Mouse (Mus musculus): ENCODE measurements around the gene Gm11273. TPM values are rescaled to one million over a fixed set of nuclear protein-coding genes. Genes with fewer than 3 reads are reported as not detected.
A peak's percentile ranks its signal among the peaks of the same experiment; 100 is the strongest.
"Not testable (repeated sequence)": the region's sequence is repeated elsewhere in the genome, so short reads cannot be mapped to it uniquely, and the experiment has no call there.

Gene Gm11273
- 12.1 TPM in 1 of 2 replicates, not detected in the other for total RNA-seq (2015; ENCODE audit: low replicate concordance)
- total RNA-seq (2017; ENCODE audit: low replicate concordance), result 1.3 TPM in 1 of 2 replicates, not detected in the other

DNA sequence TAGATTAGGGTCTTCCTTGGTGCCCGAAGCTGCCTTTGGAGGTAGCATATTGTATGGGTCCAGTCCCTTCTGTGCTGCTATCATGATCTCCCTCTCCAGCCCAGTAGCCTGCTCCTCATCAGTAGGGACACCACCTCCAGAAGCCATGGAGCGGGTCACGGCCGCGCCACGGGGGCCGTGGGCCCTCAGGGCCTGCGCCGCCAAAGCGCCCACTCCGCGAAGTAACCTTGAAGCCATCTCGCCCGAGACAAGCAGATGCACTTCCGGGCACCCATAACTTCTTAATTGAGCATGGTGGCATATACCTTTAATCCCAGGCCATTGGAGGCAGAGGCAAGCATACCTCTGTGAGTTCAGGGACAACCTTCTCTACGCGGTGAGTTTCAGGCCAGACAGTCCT is at the start of gene Gm11273:
TSS of gene Gm11273 (minus strand) at position 237 of the 400 bp plus-strand sequence.
- peak; percentile 73 for ATAC-seq (replicated peaks; ENCODE audit: low FRiP score, poor library complexity, severe bottlenecking)

DNA sequence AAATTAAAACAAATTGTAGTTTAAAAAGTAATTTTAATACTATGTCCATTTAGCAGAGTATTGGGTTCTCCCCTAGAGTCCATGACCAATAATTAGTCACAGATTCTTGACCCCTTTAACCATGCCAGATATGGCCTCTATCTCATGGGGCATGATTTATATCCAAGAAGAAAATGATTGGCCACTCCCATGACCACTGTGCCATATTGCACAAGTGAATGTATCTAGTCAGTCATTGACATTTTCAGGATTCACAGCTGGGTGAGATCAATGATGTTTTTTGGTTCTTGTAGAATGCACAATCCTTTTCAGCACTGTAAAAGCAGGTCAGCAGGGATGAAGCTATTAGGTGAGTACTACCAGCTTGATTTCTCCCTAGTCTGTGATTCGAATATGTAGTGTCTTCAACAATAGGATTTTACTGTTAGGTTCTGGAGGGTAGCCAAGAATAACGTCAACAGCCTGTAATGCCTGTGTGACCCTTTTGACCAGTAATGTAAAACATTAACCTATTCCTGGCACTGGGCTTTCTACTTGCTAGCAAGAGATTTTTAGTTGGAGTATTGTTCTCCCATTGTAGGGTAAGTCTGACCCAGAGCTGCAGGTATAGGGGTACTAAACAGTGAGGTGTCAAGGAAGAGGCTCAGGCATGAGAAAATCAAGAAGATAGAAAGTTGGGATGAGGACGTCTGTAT is 49.3 kb upstream of the Gm11273 start:
- no peak for ATAC-seq (replicated peaks; ENCODE audit: low FRiP score, poor library complexity, severe bottlenecking)

- no peak for ATAC-seq (replicated peaks; ENCODE audit: low FRiP score, poor library complexity, severe bottlenecking)
Observed at GRCm38 (mm10) chr13:21549487-21549886, 48.3 kb upstream of the Gm11273 start.

GRCm38 (mm10) chr13:21542708-21543107 is 41.5 kb upstream of the Gm11273 start, which contains the start of gene Olfr1366:
Gene Olfr1366, minus strand, starts transcription at chr13:21542808.
- no peak for ATAC-seq (replicated peaks; ENCODE audit: low FRiP score, poor library complexity, severe bottlenecking)

GRCm38 (mm10) chr13:21530781-21531201 is 29.6 kb upstream of the Gm11273 start, which contains the start of gene Zkscan8:
Gene Zkscan8, minus strand, starts transcription at chr13:21531120.
- peak; percentile 87 for ATAC-seq (replicated peaks; ENCODE audit: low FRiP score, poor library complexity, severe bottlenecking)

- ATAC-seq (replicated peaks; ENCODE audit: low FRiP score, poor library complexity, severe bottlenecking), result no peak
Observed at GRCm38 (mm10) chr13:21530136-21530535, 28.9 kb upstream of the Gm11273 start.

GRCm38 (mm10) chr13:21506221-21506649 is 5.0 kb upstream of the Gm11273 start:
- peak; percentile 92 for ATAC-seq (replicated peaks; ENCODE audit: low FRiP score, poor library complexity, severe bottlenecking)

DNA sequence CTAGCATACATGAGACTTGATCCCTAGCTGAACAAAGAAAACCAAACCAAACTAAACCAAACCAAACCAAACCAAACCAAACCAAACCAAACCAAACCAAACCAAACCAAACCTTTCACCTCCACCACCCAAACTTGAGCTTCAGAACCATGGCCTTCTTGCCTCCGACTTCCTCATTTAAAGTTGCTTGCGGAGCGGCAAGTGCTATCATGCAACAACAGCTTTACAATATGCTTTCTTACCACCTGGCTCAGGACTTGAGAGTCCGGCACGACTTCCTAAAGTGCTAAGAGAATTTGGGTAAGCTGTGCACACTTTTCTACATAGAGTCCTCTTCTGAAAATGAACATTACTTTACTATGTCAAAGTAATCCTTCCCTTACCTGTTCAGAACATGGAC is 1.1 kb upstream of the Gm11273 start:
- no peak for ATAC-seq (replicated peaks; ENCODE audit: low FRiP score, poor library complexity, severe bottlenecking)

DNA sequence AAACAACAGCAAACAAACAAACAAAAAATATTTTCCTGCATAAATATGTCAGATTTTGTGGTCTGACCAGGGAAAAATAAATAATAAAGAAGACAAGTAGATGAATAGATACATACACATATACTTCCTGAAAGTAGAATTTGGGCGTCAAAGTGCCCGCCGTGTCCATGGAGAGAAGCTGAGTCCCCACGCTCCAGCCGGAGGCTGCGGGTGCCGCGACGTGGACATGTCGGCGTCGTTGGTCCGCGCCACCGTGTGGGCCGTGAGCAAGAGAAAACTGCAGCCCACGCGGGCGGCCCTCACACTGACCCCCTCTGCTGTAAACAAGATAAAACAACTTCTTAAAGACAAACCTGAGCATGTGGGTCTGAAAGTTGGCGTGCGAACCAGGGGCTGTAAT is 6.1 kb downstream of the Gm11273 start, which contains the start of gene AK157302:
TSS of gene AK157302 (plus strand) at position 144 of the 400 bp plus-strand sequence.
- ATAC-seq (replicated peaks; ENCODE audit: low FRiP score, poor library complexity, severe bottlenecking), result no peak

- no peak for ATAC-seq (replicated peaks; ENCODE audit: low FRiP score, poor library complexity, severe bottlenecking)
Observed at GRCm38 (mm10) chr13:21492847-21493246, 8.4 kb downstream of the Gm11273 start.

DNA sequence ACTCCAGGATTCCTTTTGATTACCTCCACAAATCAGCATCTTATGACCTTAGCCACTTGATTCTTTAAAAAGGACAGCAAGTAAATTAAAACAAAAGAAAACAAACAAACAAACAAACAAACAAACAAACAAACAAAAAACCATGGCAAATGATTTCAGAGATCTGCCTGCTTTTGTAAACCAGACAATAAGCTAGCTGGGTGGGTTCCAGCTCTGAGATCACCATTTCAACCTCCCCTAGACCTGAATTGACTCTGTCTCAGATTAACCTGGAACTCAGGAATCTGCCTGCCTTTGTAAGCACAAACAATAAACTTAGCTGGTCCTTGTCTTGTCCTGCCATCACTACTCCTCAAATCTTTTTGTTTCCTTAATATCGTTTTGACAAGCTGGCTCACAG is 14.3 kb downstream of the Gm11273 start:
- ATAC-seq (replicated peaks; ENCODE audit: low FRiP score, poor library complexity, severe bottlenecking), result no peak

DNA sequence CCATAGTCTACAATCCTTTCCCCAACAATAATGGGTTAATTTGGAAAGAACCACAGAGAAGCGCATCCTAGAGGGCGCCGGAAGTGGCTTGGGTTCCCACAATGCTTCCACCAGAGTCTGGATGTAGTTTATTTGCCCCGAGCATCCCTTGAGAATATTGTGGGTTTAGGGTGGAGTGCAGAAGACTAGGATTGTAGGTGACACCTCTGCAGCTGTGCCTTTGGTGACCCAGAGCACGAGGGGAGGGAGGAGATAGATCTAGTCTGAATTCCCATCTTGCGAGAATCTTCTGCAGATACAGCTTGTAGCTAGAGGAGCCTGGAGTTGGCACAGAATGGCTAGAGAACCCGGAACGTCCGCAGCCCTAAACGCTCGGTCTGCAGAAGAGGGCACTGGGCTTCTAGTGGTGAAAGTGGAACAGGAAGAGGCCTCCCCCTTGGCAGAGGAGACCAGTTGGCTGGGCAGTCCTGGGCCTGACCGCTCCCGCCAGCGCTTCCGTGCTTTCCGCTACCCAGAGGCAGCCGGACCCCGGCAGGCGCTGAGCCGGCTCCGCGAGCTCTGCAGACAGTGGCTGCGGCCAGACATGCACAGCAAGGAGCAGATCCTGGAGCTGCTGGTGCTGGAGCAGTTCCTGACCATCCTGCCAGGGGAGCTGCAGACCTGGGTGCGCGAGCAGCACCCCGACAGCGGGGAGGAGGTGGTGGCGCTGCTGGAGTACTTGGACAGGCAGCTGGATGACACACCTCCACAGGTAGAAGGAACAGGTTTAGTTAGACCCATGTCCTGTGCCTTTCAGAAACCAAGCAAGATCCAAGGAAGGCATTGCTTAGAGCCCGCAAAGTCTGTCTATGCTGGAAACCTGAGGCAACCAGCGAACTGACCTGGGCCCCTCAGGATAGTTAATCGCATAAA is 22.2 kb downstream of the Gm11273 start, which contains the start of the genes Zkscan4 and Gm10065:
TSS of gene Zkscan4 (plus strand) at position 149 of the 912 bp plus-strand sequence.
TSS of gene Gm10065 (minus strand) at position 683 of the 912 bp plus-strand sequence.
- ATAC-seq (replicated peaks; ENCODE audit: low FRiP score, poor library complexity, severe bottlenecking), result not testable (repeated sequence)

GRCm38 (mm10) chr13:21472427-21472826 is 28.8 kb downstream of the Gm11273 start:
- no peak for ATAC-seq (replicated peaks; ENCODE audit: low FRiP score, poor library complexity, severe bottlenecking)

DNA sequence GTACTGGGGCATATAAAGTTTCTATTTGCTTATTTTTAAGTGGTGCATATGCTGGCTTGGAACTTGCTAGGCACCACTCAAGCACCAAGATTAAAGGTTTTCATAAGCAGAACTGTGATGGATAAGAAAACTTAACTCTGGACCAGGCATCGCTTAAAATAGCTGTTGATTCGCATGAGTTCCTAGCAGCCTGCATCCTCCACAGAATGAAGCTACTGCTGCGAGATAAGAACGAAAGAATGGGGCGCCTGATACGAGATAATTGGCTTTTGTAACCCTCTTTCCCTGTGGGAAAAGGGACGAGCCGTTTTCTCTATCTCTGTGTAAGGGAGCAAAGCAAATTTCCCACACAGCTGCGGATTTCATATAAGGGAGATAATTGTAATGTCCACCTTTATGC is 32.1 kb downstream of the Gm11273 start:
- ATAC-seq (replicated peaks; ENCODE audit: low FRiP score, poor library complexity, severe bottlenecking), result no peak

DNA sequence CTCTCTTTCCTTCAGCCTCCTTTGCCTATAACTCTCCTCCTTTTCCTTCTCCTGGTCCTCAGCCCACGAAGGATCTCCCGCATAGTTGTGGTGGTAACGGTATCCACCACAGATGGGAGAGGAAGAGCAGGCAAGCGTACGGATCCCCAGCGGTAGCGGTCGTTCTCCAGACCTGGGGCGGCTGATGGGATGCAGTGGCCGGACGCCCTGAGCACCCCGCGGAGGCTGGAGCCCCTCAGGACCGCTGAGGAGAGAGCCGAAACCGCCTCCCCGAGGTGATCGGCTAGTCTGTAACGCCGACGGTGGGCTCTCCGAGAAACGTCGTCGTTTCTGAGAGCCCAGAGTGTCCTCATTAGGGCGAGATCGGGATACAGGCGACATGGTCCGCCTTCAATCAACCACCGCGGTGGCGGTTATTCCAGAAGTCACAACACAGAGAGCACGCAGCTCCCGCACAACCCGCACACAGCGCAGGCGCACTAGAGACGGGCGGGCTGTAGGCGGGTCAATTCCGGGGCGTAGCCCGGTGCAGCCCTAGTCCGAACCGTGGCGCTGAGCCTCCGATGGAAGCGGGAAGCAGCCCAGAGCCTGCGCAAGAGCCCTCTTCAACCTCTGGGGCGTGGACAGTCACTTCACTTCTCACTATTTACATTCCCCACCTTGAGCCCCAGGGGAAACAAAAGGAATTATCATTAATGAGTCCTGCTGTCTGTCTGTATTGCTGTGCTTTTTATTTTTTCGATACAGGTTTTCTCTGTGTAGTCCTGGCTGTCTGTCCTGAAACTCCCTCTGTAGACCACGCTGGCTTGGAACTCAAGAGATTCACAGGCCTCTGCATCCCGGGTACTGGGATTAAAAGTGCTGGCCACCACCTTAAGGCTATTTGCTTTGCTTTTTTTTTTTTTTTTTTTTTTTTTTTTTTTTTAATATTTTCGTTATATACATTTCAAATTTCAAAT is 32.9 kb downstream of the Gm11273 start, which contains the start of gene Nkapl:
TSS of gene Nkapl (minus strand) at position 449 of the 959 bp plus-strand sequence.
- ATAC-seq (replicated peaks; ENCODE audit: low FRiP score, poor library complexity, severe bottlenecking), result peak; percentile 98

GRCm38 (mm10) chr13:21467336-21467735 is 33.9 kb downstream of the Gm11273 start:
- no peak for ATAC-seq (replicated peaks; ENCODE audit: low FRiP score, poor library complexity, severe bottlenecking)

DNA sequence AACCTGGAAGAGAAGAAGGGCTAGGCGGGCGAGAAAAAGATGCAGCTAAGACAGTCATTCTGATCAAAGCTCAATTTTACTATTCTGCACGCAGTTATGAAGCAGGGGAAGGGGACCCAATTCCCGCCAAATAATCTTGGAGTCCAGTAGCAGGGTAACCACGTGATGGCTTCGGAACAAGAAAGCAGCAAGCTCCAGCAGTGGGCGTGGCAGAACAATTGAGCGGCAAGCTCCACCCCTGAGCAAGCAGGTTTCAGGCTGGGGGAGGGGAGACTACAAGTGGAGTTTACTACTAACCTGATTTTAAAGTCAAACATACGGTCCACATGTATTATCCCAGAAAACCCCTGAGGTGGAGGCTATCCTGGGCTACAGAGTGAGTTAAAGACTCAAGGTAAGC is 38.7 kb downstream of the Gm11273 start:
- ATAC-seq (replicated peaks; ENCODE audit: low FRiP score, poor library complexity, severe bottlenecking), result not testable (repeated sequence)

GRCm38 (mm10) chr13:21456347-21456746 is 44.9 kb downstream of the Gm11273 start:
- ATAC-seq (replicated peaks; ENCODE audit: low FRiP score, poor library complexity, severe bottlenecking), result no peak

GRCm38 (mm10) chr13:21454133-21454532 is 47.1 kb downstream of the Gm11273 start:
- no peak for ATAC-seq (replicated peaks; ENCODE audit: low FRiP score, poor library complexity, severe bottlenecking)
